Mouse (Mus musculus): Measurements from ENCODE around the gene Lkaaear1. TPM values are rescaled to one million over a fixed set of nuclear protein-coding genes. Genes with fewer than 3 reads are reported as not detected.

Gene Lkaaear1
- total and polyA plus RNA-seq, 2 experiments, result not detected

DNA sequence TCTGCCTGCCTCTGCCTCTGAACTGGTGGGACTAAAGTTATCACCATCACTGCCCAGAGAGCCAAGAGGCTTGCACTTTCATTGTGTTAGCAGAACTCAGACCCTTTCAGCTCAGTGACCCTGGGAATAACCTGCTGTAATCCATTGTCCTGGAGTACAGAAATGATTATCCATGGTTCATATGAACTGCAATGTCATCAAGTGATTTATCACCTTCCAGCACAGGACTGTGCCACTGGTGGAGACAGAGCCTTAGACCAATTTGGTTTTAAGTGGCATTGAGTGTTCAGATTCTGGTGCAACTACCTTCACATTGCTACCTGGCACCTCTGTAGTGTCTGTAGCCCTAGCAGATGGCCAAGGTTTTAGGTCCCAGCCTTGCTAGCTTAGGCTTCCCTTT lies 45.2 kb downstream of the Lkaaear1 start:
- Histone ChIP-seq H3K4me1 (ENCODE audit: control insufficient read depth, insufficient read depth, low read length) (no peaks in the 10 kb centered on the region), H3K4me3 (ENCODE audit: insufficient read depth, low read depth, low read length) (no peak overlapping the region), H3K27ac (replicated peaks; ENCODE audit: insufficient read depth, low read depth, low read length) (no peak overlapping the region), H3K79me2 (ENCODE audit: control insufficient read depth, insufficient read depth, low read length) (no peaks in the 10 kb centered on the region), H3K9ac (ENCODE audit: low read depth, low read length) (no peak overlapping the region), H3K36me3 (ENCODE audit: control insufficient read depth, insufficient read depth, low read length) (peaks cover 72% of the 10 kb centered on the region), H3K27me3 (ENCODE audit: control insufficient read depth, insufficient read depth, low read length) (no peaks in the 10 kb centered on the region)
- DNase-seq (ENCODE audit: extremely low read depth, low read depth, low spot score), result no peak
- TF ChIP-seq CTCF (IDR thresholded peaks at IDR 0.05; ENCODE audit: low read depth, low read length) (no peak), POLR2A (IDR thresholded peaks at IDR 0.05; ENCODE audit: extremely low read depth, insufficient read depth, low read length) (no peak)

DNA sequence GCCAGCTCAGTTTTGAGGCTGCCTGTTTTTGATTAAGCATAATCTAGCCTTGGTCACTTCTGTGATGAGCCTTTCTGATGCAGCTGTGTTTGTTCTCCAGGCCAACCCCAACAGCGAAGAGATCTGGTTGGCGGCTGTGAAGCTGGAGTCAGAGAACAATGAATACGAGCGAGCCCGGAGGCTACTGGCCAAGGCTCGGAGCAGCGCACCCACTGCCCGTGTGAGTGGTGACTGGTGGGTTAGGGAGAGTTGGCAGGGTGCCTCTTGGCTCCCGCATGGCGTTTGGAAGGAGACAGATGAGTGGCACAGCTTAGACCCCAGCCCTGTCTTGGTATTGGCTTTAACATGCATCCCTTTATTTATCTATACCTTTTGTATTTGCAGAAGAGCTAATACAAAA lies 49.3 kb downstream of the Lkaaear1 start:
- no peaks in the 10 kb centered on the region; the same call in 1 of the 2 replicates for H3K79me2 ChIP-seq (ENCODE audit: control insufficient read depth, insufficient read depth, low read length)
- H3K27ac ChIP-seq (replicated peaks; ENCODE audit: insufficient read depth, low read depth, low read length), result no peak overlapping the region
- no peaks in the 10 kb centered on the region for H3K4me1 ChIP-seq (ENCODE audit: control insufficient read depth, insufficient read depth, low read length)
- no peak overlapping the region for H3K4me3 ChIP-seq (ENCODE audit: insufficient read depth, low read depth, low read length)
- peaks cover 77% of the 10 kb centered on the region for H3K36me3 ChIP-seq (ENCODE audit: control insufficient read depth, insufficient read depth, low read length)
- no peak for DNase-seq (ENCODE audit: extremely low read depth, low read depth, low spot score)
- no peak overlapping the region for H3K9ac ChIP-seq (ENCODE audit: low read depth, low read length)
- no peak for TF ChIP-seq CTCF (IDR thresholded peaks at IDR 0.05; ENCODE audit: low read depth, low read length)
- no peak for TF ChIP-seq POLR2A (IDR thresholded peaks at IDR 0.05; ENCODE audit: extremely low read depth, insufficient read depth, low read length)
- 94% methylated on average over 10 of the region's 10 CpGs for WGBS
- no peaks in the 10 kb centered on the region for H3K27me3 ChIP-seq (ENCODE audit: control insufficient read depth, insufficient read depth, low read length)

Other genes starting within 250 kb of the Lkaaear1 start
- gene Zbtb46, start 239.0 kb downstream of the Lkaaear1 start, total RNA-seq (2014; rRNA removed), result 5.2 and 5.3 TPM in 2 replicates
- gene Zbtb46, start 239.0 kb downstream of the Lkaaear1 start, polyA plus RNA-seq (2012; rRNA removed), result 2.4 and 2.8 TPM in 2 replicates
- not detected in 2 replicates for gene Abhd16b, start 205.2 kb downstream of the Lkaaear1 start, total RNA-seq (2014; rRNA removed)
- not detected in 2 replicates for gene Abhd16b, start 205.2 kb downstream of the Lkaaear1 start, polyA plus RNA-seq (2012; rRNA removed)
- 26.2 and 27.1 TPM in 2 replicates for gene Tpd52l2, start 201.3 kb downstream of the Lkaaear1 start, total RNA-seq (2014; rRNA removed)
- 18.8 and 23.0 TPM in 2 replicates for gene Tpd52l2, start 201.3 kb downstream of the Lkaaear1 start, polyA plus RNA-seq (2012; rRNA removed)
- gene Dnajc5, start 178.0 kb downstream of the Lkaaear1 start, total RNA-seq (2014; rRNA removed), result 20.2 and 23.8 TPM in 2 replicates
- 28.6 and 30.7 TPM in 2 replicates for gene Dnajc5, start 178.0 kb downstream of the Lkaaear1 start, polyA plus RNA-seq (2012; rRNA removed)
- gene Uckl1, start 113.5 kb downstream of the Lkaaear1 start, total RNA-seq (2014; rRNA removed), result 28.1 and 30.9 TPM in 2 replicates
- gene Uckl1, start 113.5 kb downstream of the Lkaaear1 start, polyA plus RNA-seq (2012; rRNA removed), result 49.1 and 90.1 TPM in 2 replicates
- gene Prpf6, start 106.6 kb downstream of the Lkaaear1 start, total RNA-seq (2014; rRNA removed), result 24.3 and 27.3 TPM in 2 replicates
- 11.1 and 13.4 TPM in 2 replicates for gene Prpf6, start 106.6 kb downstream of the Lkaaear1 start, polyA plus RNA-seq (2012; rRNA removed)
- 9.5 and 15.1 TPM in 2 replicates for gene Zfp512b, start 105.6 kb downstream of the Lkaaear1 start, total RNA-seq (2014; rRNA removed)
- 16.9 and 28.0 TPM in 2 replicates for gene Zfp512b, start 105.6 kb downstream of the Lkaaear1 start, polyA plus RNA-seq (2012; rRNA removed)
- 0.54 and 0.55 TPM in 2 replicates for gene Samd10, start 99.2 kb downstream of the Lkaaear1 start, total RNA-seq (2014; rRNA removed)
- gene Samd10, start 99.2 kb downstream of the Lkaaear1 start, polyA plus RNA-seq (2012; rRNA removed), result 2.2 and 4.6 TPM in 2 replicates
- gene Gm29797, start 41.4 kb downstream of the Lkaaear1 start, total RNA-seq (2014; rRNA removed), result not detected in 2 replicates
- not detected in 2 replicates for gene Gm29797, start 41.4 kb downstream of the Lkaaear1 start, polyA plus RNA-seq (2012; rRNA removed)
- 1.4 and 2.9 TPM in 2 replicates for gene Sox18, start 26.8 kb downstream of the Lkaaear1 start, total RNA-seq (2014; rRNA removed)
- 8.0 and 9.8 TPM in 2 replicates for gene Sox18, start 26.8 kb downstream of the Lkaaear1 start, polyA plus RNA-seq (2012; rRNA removed)
- gene Tcea2, start 18.1 kb downstream of the Lkaaear1 start, total RNA-seq (2014; rRNA removed), result 1.1 and 1.4 TPM in 2 replicates
- 1.8 and 2.8 TPM in 2 replicates for gene Tcea2, start 18.1 kb downstream of the Lkaaear1 start, polyA plus RNA-seq (2012; rRNA removed)
- gene Rgs19, start 4.5 kb downstream of the Lkaaear1 start, total RNA-seq (2014; rRNA removed), result 1.5 and 3.2 TPM in 2 replicates
- gene Rgs19, start 4.5 kb downstream of the Lkaaear1 start, polyA plus RNA-seq (2012; rRNA removed), result 4.5 and 7.8 TPM in 2 replicates
- gene Oprl1, start 16.6 kb upstream of the Lkaaear1 start, total RNA-seq (2014; rRNA removed), result 0.13 TPM in 1 of 2 replicates, not detected in the other
- 0.06 TPM in 1 of 2 replicates, not detected in the other for gene Oprl1, start 16.6 kb upstream of the Lkaaear1 start, polyA plus RNA-seq (2012; rRNA removed)
- not detected in 2 replicates for gene Myt1, start 64.9 kb upstream of the Lkaaear1 start, total RNA-seq (2014; rRNA removed)
- gene Myt1, start 64.9 kb upstream of the Lkaaear1 start, polyA plus RNA-seq (2012; rRNA removed), result not detected in 2 replicates
- 39.2 and 39.5 TPM in 2 replicates for gene Pcmtd2, start 139.4 kb upstream of the Lkaaear1 start, total RNA-seq (2014; rRNA removed)
- 17.1 and 19.4 TPM in 2 replicates for gene Pcmtd2, start 139.4 kb upstream of the Lkaaear1 start, polyA plus RNA-seq (2012; rRNA removed)
- 11.7 and 14.0 TPM in 2 replicates for gene Polr3k, start 165.9 kb upstream of the Lkaaear1 start, total RNA-seq (2014; rRNA removed)
- gene Polr3k, start 165.9 kb upstream of the Lkaaear1 start, polyA plus RNA-seq (2012; rRNA removed), result 2.9 and 3.8 TPM in 2 replicates